Mouse (Mus musculus) layer of hippocampus, adult 2 months (tissue): ENCODE results near the gene Zfr2. TPM values are rescaled to one million over a fixed set of nuclear protein-coding genes. Genes with fewer than 3 reads are reported as not detected.

Experiments
- DNase-seq, 2 experiments: peaks; one replicate each; pipeline ENCODE4 v3.0.0; 2022; ENCODE audit warnings: low spot score in 2 of 2
- H3K27ac ChIP-seq: fragments of 200-600 bp; 2 replicates; pipeline ENCODE4 v1.8.1; 2022
- H3K4me3 ChIP-seq: fragments of 200-600 bp; 2 replicates; pipeline ENCODE4 v1.8.1; 2022; ENCODE audit warnings: mild to moderate bottlenecking
- CTCF ChIP-seq: fragments of 200-600 bp; conservative IDR thresholded peaks from 2 replicates; pipeline ENCODE4 v1.8.1; 2022; ENCODE audit warnings: antibody characterized with exemption, mild to moderate bottlenecking, moderate library complexity
- total RNA-seq, 2 experiments: library from RNA; stranded (reverse); gene quantifications; 2 replicates each; pipeline ENCODE4 v1.2.3; 2021

The Zfr2 gene
- total RNA-seq, 2 experiments from 2014 or later: 66.2 to 70.2 TPM

DNA sequence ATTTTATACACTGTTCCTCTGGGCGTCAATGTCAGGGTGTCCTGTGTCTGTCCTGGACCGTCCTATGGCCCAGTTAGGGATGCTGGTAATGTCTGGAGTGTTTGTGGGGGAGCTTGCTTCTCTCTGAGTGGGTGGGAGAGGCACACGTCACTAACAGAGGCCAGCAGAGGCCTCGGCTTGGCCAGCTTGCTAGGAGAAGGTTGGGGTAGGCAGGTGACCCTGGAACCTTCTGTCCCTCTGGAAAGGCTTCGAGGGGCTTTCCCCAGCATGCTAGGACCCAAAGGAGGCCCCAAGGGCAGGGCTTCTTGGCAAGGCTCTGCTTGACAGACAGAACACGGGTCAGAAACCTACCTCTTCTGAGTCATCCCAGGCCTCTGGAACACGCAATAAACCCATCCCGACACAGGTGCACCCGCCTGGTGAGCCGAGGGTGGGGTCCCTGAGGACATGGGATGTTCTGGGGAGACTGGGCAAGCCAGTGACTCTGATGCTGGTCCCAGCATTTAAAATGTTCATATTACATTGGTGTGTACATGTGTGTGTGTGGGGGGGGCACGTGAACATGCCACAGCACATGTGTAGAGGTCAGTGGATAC, 36.4 kb upstream of the Zfr2 start:
- no peak for DNase-seq
- no peak for TF ChIP-seq CTCF
- no peak overlapping the region for H3K27ac ChIP-seq
- H3K4me3 ChIP-seq: no peak overlapping the region

DNA sequence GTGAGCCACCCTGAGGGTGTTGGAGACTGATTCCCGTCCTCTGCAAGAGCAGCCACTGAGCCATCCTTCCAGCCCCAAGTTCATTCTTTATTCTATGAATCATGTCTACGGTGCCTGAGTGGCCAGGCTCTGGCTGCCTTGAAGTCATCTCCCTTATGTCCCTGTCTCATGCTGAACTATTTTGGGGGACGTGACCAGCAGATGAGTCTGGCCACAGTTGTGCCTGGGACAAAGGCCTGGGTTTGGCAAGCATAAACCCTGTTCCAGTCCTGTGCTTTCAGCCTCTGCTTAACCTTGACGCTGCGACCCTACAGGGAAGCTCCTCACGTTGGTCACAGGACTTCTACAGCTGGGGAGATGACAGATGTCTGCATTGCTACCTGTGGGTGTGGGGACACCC, 35.6 kb upstream of the Zfr2 start:
- no peak for DNase-seq
- H3K4me3 ChIP-seq: no peak overlapping the region
- H3K27ac ChIP-seq: no peak overlapping the region

DNA sequence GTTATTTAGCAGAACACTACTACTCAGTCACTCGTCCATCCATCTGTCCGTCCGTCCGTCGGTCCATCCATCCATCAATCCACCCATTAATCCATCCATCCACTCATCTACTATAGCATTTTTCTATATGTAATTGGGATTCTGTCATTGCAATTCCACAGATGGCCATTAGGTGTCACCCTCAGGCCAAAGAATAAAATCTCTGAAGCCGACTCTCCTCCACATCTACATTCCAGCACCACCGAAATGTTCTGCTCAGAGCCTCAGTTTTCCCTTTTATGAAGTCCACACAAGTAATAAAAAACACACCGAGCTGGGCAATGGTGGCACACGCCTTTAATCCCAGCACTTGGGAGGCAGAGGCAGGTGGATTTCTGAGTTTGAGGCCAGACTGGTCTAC, 34.7 kb upstream of the Zfr2 start:
- Histone ChIP-seq H3K27ac (no peak overlapping the region), H3K4me3 (no peak overlapping the region)
- peak in 1 of 2 experiments; percentile 74 for DNase-seq
- peak; percentile 93 for TF ChIP-seq CTCF

More for the DNA sequence above, 35.6 kb upstream of the Zfr2 start:
- no peak for TF ChIP-seq CTCF

DNA sequence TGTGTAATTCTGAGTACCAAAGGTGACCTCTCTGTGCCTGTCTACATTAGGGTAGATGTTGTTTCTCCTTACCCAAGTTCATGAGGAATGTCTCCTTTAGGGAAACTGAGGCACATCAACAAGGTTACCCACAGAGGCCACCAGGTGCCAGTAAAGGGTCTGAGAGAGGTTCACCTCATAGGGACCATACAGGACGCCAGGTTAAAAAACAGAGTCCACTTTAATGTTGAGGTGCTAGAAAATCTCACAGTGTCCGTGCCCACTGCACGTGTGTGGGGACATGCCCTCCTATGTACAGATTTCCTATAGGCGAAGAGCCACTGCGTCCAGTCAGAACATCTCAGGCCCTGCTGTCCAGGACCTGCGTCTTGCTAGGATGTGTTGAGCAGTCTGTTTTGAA, 34.0 kb upstream of the Zfr2 start:
- DNase-seq: no peak
- no peak overlapping the region for H3K4me3 ChIP-seq
- no peak for TF ChIP-seq CTCF
- no peak overlapping the region for H3K27ac ChIP-seq

DNA sequence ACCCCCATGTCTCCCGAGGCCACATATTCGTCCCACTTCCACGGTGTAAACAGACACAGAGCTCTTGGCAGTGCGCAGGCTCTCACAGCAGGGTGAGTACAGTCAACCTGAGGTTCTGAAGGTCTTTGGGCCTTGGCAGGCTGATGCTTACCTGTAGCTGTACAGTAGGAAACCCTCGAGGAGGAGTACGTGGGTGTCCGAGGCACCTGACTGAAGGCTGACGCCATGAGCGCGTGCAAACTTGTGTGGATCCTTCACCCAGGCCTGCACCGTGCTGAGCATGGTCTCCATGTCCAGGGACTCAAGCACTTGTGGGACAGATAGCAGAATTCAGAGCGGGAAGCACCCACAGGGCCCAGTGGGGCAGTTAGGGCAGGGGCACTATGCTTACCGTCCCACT, 32.8 kb upstream of the Zfr2 start:
- no peak overlapping the region for H3K27ac ChIP-seq
- no peak overlapping the region for H3K4me3 ChIP-seq
- no peak for TF ChIP-seq CTCF
- DNase-seq: no peak

DNA sequence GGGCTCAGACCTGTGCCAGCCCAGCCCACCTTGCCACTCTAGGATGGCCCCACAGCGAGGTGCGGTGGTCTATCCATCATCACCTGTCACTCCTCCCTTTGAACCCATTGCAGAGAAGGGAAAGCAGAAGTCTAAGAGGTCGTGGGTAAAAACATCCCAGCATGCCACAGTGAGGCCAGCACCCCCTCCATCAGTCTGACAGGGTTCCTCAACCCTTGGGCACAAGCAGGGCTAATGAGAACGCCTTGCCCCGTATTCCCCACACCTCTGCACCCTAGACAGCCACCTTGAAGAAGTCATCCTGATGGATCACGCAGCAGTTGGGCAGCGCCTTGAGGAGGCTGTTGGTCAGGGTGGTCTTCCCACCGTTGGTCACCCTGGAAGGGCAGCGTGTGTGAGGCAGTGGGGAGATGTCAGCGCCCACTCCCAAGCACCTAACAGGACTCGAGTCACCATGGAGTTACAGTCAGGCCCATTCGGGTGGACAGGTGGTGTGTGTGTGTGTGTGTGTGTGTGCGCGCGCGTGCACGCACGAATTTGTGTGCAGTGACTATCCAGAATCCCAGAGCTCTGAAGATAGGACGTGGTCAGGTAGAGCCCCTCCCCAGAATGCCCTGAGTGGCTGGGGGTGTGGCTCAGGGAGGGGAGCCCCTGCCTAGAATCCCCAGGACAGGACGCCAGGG, 32.2 kb upstream of the Zfr2 start:
- Histone ChIP-seq H3K4me3 (no peak overlapping the region), H3K27ac (no peak overlapping the region)
- DNase-seq: no peak
- TF ChIP-seq CTCF: no peak

DNA sequence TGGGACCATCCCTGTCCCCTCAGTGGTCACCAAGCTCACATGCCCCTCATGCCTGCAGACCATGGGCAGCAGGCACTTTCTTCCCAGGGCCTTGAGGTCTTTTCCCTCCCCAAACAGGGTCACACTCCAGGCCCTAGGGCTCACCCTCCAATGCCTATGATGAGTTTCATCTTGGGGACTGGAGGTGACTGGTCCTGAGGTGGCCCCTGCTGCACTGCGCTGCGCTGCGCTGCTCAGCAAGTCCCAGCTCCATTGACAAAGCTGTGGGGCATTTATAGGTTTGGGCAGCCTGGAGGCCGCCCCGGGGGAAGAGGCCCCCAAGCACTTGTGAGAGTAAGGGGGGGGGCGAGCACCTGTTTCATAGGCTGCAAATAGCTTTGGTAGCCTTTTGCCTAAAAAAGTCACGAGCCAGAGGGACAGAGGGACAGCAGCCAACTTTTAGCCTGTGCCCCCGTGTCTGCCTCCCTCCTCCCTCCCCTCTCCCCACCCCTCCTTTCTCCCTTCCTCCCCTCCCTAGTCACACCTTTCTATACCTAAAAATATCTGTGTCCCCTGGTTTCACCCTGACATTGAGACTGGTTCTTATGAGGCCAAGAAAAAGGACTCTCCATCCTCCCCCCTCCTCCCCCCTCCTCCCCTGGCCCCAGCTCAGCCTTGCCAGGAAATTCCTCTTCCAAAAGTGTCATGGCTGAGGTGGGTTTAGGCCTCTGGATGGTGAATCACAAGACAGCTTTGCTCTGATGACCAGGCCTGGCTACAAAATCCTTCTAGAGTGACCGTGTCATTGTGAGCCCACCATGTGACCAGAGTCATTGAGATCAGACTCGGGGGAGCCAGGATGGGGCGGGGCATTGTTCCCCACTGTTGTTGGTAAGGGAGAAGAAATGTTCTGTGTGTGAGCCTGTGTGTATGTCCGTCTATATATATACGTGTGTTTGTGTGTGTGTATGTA, 30.9 kb upstream of the Zfr2 start, which contains the start of gene Nmrk2:
Gene Nmrk2 (minus strand): TSS at position 245 of the 952 bp plus-strand sequence.
- DNase-seq: no peak
- TF ChIP-seq CTCF: no peak
- no peak within 1 kb of the TSS for H3K4me3 ChIP-seq
- H3K27ac ChIP-seq: no peak within 1 kb of the TSS

DNA sequence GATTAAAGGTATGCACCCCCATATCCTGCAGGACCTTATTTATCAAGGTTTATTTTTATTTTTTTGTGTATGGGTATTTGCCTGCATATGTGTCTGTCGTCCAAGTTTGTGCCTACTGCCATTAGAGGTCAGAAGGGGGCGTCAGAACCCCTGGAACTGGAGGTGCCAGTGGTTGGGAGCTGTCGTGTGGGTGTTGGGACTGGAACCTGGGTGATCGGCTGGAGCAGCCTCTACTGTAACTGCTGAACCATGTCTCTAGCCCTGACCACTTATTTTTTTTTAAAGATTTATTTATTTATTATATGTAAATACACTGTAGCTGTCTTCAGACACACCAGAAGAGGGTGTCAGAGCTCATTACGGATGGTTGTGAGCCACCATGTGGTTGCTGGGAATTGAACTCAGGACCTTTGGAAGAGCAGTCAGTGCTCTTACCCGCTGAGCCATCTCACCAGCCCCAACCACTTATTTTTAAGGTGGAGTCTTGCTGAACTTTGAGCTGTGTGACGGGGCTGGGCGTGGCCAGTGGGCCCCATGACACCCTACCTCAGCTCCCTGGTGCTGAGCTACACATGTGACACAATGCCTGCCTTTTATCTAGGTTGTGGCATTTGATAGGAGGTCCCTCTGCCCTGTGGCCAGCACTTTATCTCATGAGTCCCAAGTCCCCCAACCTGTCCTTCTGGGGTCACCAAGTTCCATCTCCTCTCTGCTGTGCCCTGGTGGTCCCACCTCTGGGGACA, 29.8 kb upstream of the Zfr2 start:
- Histone ChIP-seq H3K4me3 (no peak overlapping the region), H3K27ac (no peak overlapping the region)
- TF ChIP-seq CTCF: no peak
- no peak for DNase-seq

DNA sequence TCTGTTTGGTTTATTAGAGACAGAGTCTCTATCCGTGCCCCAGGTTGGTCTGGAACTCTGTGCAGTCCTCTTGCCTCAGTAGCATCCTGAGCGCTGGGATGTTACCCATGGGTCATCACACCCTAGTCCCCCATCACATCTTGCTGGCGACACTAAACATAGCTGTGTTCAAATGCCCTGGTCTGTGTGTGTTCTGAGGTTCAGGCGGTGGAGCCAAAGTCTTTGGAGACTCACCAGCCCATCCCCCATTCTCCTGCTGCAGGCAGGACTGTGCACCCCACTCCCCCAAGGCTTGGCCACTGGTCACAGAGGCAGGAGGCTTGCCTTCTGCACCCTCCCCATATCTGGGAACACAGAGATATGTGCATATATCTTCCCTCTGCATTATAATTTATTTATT, 28.8 kb upstream of the Zfr2 start:
- no peak for TF ChIP-seq CTCF
- H3K4me3 ChIP-seq: no peak overlapping the region
- DNase-seq: no peak
- no peak overlapping the region for H3K27ac ChIP-seq

DNA sequence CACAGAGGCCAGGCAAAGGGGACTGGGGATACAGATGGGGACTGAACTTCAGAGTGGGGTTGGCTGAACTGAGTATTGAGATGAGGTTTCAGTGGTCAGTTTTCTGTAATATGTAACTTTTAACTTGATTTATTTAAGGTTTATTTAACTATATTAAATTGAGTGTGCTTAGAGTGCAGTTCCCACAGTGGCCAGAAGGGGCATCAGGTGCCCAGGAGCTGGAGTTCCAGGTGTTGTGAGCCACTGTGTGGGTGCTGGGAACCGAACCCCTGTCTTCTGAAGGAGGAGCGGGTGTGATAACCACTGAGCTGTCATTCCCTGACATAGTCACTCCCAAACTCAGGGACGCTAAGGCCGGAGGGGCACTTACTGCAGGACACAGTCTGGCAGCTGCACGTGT, 22.8 kb upstream of the Zfr2 start:
- TF ChIP-seq CTCF: peak; percentile 71
- Histone ChIP-seq H3K27ac (no peak overlapping the region), H3K4me3 (no peak overlapping the region)
- DNase-seq: no peak

DNA sequence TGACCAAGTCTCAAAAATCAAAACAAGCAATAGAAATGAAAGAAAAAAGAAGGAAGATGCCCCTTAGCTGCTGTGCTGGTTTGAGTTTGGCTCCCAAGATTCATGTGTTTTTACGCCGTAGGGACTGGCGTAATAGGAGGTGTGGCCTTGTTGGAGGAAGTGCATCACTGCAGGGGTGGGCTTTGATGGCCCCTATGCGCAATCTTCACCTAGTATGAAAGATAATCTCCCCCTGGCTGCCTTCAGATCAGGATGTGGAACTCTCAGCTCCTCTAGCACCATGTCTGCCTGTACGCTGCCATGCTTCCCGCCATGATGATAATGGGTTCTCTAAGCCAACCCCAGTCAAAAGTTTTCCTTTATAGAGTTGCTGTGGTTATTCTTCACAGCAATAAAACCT, 16.7 kb upstream of the Zfr2 start:
- no peak for TF ChIP-seq CTCF
- Histone ChIP-seq H3K27ac (no peak overlapping the region), H3K4me3 (no peak overlapping the region)
- no peak for DNase-seq

DNA sequence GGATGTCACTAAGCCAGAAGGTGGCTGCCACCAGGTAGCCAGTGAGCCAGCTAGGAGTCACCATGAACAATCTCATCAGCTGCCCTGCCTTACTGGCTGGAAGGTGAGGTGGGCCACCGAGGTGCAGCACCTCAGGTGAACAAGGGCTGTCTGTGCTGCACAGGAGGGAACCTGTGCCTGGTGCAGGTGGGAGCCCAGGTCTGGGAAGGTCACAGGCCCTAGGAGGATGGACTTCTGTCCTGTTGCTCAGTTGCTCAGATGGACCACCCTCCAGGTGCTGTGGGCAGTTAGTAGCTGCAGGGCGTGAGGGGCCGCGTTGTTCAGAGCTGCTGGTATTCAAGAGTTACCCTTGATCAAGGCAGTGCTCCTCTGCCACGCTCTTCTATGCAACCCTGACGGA, 16.1 kb upstream of the Zfr2 start:
- H3K4me3 ChIP-seq: no peak overlapping the region
- DNase-seq: no peak
- H3K27ac ChIP-seq: no peak overlapping the region
- no peak for TF ChIP-seq CTCF
